Mouse (Mus musculus) megakaryocyte, embryonic 14.5 days (primary cell): ENCODE results near the gene Krtap5-3. TPM values are rescaled to one million over a fixed set of nuclear protein-coding genes. Genes with fewer than 3 reads are reported as not detected.
"Not testable (repeated sequence)": the region's sequence is repeated elsewhere in the genome, so short reads cannot be mapped to it uniquely, and the experiment has no call there.

Source experiments
- H3K27me3 ChIP-seq: replicated peaks from 2 replicates; pipeline ENCODE3; 2012; ENCODE audit warnings: inconsistent platforms
- H3K36me3 ChIP-seq: replicated peaks from 2 replicates; pipeline ENCODE3; 2012; ENCODE audit warnings: low read length, inconsistent platforms, mixed read lengths
- H3K4me1 ChIP-seq: 2 replicates; pipeline ENCODE4 v1.6.1; 2012; ENCODE audit warnings: inconsistent platforms
- H3K4me3 ChIP-seq: replicated peaks from 2 replicates; pipeline ENCODE3; 2012; ENCODE audit warnings: moderate library complexity, mild to moderate bottlenecking, inconsistent platforms
- H3K9me3 ChIP-seq: 2 replicates; pipeline ENCODE4 v1.6.1; 2012; ENCODE audit warnings: inconsistent platforms
- FLI1 ChIP-seq: IDR thresholded peaks from 2 replicates; pipeline ENCODE4 v1.6.1; 2012; ENCODE audit warnings: low read length, inconsistent platforms, mixed read lengths
- GATA1 ChIP-seq: IDR thresholded peaks from 3 replicates; pipeline ENCODE4 v1.6.1; 2012; ENCODE audit warnings: mixed read lengths, low read length, inconsistent platforms, borderline replicate concordance
- polyA plus RNA-seq: library from polyadenylated mRNA; stranded (reverse); fragments of >175 nt; gene quantifications from 2 replicates; pipeline ENCODE4 v1.2.3, GENCODE M21; 2012; ENCODE audit warnings: low replicate concordance; ENCODE audit not compliant: insufficient read depth

Gene Krtap5-3
- polyA plus RNA-seq, 1 experiment, result not detected

- Histone ChIP-seq H3K27me3 (peaks cover 25% of the 10 kb centered on the region), H3K36me3 (no peaks in the 10 kb centered on the region), H3K9me3 (peaks cover 11% of the 10 kb centered on the region; the same call in 1 of the 2 replicates), H3K4me3 (no peak within 1 kb of the TSS), H3K4me1 (no peaks in the 10 kb centered on the region)
- TF ChIP-seq GATA1, result no peak
- no peak for TF ChIP-seq FLI1
Observed at GRCm38 (mm10) chr7:142190289-142190688, 10.9 kb upstream of the Krtap5-3 start, which contains the start of gene Gm10153. Gene Gm10153, minus strand, starts transcription at chr7:142190389.

DNA sequence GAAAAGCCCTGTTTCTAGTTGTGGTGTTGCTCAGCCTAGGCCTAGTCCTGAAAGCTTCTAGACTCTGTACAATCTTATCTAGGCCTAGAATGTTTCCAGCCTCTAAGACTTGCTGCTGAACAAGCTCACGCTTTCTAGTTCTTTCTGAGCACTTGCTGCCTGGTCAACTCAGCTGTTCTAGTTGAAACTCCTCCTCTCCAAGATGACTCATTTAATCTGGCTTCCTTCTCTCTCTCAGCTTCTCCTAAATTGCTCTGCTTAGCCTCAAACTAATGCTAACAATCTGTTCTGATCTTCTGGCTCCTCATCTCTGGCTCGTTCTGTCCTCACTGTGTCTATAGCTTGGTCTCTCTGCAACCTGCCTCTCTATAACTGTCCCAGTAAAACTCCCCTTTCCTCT lies 2.4 kb upstream of the Krtap5-3 start:
- no peaks in the 10 kb centered on the region for H3K36me3 ChIP-seq

GRCm38 (mm10) chr7:142205488-142205887 lies 4.3 kb downstream of the Krtap5-3 start:
- Histone ChIP-seq H3K27me3 (peaks cover 39% of the 10 kb centered on the region), H3K4me3 (no peak overlapping the region), H3K36me3 (no peaks in the 10 kb centered on the region), H3K9me3 (peaks cover 11% of the 10 kb centered on the region), H3K4me1 (no peaks in the 10 kb centered on the region)
- no peak for TF ChIP-seq FLI1
- no peak for TF ChIP-seq GATA1

More for the DNA sequence above, 2.4 kb upstream of the Krtap5-3 start:
- Histone ChIP-seq H3K9me3 (peaks cover 32% of the 10 kb centered on the region), H3K4me1 (no peaks in the 10 kb centered on the region), H3K4me3 (no peak overlapping the region), H3K27me3 (peaks cover 23% of the 10 kb centered on the region)
- TF ChIP-seq GATA1 (no peak), FLI1 (no peak)

DNA sequence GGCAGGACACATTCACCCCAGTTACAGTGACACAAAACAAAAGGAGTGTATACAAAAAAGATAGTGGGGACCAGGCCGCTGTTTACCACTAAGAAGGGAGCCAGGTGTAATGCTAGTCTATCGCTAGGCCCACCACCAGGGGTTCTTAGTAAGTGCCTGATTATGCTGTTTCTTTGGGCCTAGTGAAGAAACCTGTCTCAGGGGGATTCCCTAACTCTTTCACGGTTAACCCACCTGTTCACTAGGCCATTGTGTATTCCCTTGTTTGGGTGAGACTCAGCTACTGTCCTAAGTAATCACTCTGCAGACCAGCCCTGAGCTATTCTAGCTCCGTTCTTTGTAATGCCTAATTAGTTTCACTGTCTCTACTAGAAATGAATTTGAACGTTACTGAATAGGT lies 5.7 kb downstream of the Krtap5-3 start:
- not testable (repeated sequence) for H3K4me3 ChIP-seq, H3K4me1 ChIP-seq, H3K9me3 ChIP-seq, H3K36me3 ChIP-seq
- H3K27me3 ChIP-seq, result peaks cover 38% of the 10 kb centered on the region

DNA sequence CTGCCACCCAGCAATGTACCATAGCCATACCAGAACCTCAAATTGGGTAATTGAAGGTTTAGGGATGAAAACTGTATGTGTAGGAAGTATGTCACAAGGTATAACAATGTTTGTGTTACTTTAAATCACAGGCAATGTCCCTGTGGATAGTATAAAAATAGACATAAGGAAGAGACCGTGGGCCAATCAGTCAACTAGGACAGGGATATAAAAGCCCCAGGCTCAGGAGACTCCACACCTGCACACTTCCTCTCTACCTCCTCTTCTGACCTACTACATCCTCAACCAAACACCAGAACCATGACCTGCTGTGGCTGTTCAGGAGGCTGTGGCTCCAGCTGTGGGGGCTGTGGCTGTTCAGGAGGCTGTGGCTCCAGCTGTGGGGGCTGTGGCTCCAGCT lies 10.4 kb downstream of the Krtap5-3 start, which contains the start of gene Gm7579:
Gene Gm7579 (plus strand): TSS at position 301 of the 400 bp plus-strand sequence.
- TF ChIP-seq GATA1, result no peak
- no peak for TF ChIP-seq FLI1
- H3K27me3 ChIP-seq, result peaks cover 34% of the 10 kb centered on the region

GRCm38 (mm10) chr7:142212136-142212535 lies 11.0 kb downstream of the Krtap5-3 start:
- H3K27me3 ChIP-seq, result peaks cover 34% of the 10 kb centered on the region
- not testable (repeated sequence) for H3K4me1 ChIP-seq, H3K9me3 ChIP-seq, H3K4me3 ChIP-seq, H3K36me3 ChIP-seq

More for the DNA sequence above, 10.4 kb downstream of the Krtap5-3 start, which contains the start of gene Gm7579:
- Histone ChIP-seq H3K9me3 (no peaks in the 10 kb centered on the region), H3K4me1 (no peaks in the 10 kb centered on the region), H3K36me3 (no peaks in the 10 kb centered on the region), H3K4me3 (no peak within 1 kb of the TSS)

DNA sequence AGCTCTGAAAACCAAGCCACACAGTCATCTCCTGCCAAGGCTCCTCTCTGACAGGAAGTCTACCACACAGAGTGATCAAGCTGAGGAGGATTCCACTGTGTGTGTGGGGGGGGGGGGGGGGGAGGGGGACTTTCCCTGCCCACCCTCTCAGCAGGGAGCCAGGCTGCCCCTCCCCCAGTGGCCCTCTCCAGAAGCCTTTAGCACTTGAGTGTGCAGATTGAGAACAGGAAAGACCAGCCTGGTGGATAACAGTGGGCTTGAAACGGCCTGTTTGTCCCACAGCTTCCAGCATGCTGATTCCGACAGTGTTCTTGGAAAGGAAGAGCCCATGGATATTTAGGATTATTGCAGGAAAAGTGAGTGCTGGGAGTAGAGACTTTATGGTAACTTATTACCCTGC lies 23.4 kb downstream of the Krtap5-3 start:
- no peaks in the 10 kb centered on the region for H3K36me3 ChIP-seq
- TF ChIP-seq GATA1 (no peak), FLI1 (no peak)
- H3K4me3 ChIP-seq, result no peak overlapping the region
- H3K27me3 ChIP-seq, result peaks cover 24% of the 10 kb centered on the region
- H3K4me1 ChIP-seq, result no peaks in the 10 kb centered on the region
- peaks cover 29% of the 10 kb centered on the region for H3K9me3 ChIP-seq

DNA sequence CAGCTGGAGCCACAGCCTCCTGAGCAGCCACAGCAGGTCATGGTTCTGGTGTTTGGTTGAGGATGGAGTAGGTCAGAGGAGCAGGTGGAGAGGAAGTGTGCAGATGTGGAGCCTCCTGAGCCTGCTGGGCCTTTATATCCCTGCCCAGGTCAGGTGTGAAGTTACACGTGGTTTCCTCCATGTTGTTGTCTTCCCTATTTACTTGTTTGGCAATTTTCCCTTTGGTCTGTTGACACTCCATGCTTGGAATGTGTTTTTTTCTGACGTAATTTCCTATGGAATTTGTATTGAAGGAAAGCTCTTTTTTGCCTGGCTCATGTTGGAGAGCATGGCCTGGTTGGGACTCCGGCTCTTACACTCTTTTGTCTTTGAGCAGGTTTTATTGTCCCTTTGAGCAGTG lies 28.7 kb downstream of the Krtap5-3 start, which contains the start of gene Krtap5-5:
Gene Krtap5-5 (minus strand): TSS at position 101 of the 400 bp plus-strand sequence.
- not testable (repeated sequence) for H3K9me3 ChIP-seq, H3K4me3 ChIP-seq, H3K4me1 ChIP-seq, H3K36me3 ChIP-seq
- H3K27me3 ChIP-seq, result peaks cover 26% of the 10 kb centered on the region

DNA sequence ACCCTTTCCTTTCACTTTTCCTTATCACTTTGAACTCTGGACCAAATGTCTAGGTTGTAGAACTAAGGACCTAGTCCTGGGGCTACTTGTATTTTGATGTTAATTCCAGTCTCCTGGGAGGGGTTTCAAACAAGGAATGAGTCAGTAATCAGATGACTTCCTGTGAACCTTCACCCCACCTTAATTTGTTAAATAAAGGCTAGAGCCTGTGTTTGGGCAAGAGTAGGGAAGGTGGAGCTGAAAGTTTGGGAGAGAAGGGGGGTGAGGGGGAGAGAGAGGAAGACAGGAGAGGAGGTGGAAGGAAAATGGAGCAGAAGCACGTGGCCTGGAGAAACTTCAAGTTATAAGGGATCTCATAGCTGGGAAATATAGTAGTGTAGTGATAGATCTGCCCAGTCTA lies 30.4 kb downstream of the Krtap5-3 start:
- Histone ChIP-seq H3K4me1 (no peaks in the 10 kb centered on the region), H3K4me3 (no peak overlapping the region), H3K36me3 (no peaks in the 10 kb centered on the region), H3K27me3 (peaks cover 24% of the 10 kb centered on the region), H3K9me3 (peaks cover 26% of the 10 kb centered on the region)
- TF ChIP-seq GATA1 (no peak), FLI1 (no peak)

DNA sequence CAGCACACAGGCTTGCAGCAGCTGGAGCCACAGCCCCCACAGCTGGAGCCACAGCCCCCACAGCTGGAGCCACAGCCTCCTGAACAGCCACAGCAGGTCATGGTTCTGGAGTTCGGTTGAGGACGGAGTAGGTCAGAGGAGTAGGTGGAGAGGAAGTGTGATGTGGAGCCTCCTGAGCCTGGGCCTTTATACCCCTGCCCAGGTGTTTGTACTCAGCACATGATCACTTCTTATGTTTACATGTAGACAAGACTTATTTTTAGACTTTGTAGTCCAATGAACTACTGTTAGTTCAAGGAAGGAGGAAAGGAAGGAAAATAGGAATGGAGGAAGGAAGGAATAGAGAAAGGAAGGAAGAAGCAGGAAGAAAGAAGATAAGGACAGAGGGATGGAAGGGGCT lies 39.8 kb downstream of the Krtap5-3 start, which contains the start of gene Gm40460:
Gene Gm40460 (minus strand): TSS at position 101 of the 400 bp plus-strand sequence.
- peaks cover 47% of the 10 kb centered on the region for H3K27me3 ChIP-seq
- no peaks in the 10 kb centered on the region for H3K36me3 ChIP-seq
- H3K4me3 ChIP-seq, result no peak within 1 kb of the TSS
- TF ChIP-seq GATA1, result no peak
- peaks cover 22% of the 10 kb centered on the region for H3K9me3 ChIP-seq
- H3K4me1 ChIP-seq, result no peaks in the 10 kb centered on the region

DNA sequence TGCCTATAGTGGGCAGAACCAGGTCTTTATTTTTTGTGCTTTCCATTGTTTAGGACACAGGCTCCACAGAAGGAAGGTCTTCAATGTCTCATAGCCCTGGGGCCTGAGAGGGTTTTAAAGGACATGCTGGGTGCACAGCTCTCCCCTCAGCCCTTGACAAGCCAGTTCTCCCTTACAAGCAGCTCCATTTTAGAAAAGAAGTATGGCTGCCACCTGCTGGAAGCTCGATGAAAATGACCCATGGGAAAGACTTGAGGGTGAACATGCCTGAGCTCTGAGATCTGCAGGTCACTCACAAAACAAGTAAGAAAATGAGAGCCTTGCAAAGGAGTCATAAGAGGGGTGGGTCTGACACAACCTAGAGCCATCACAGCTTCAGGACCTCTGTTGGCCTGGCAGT lies 48.7 kb downstream of the Krtap5-3 start:
- Histone ChIP-seq H3K9me3 (no peaks in the 10 kb centered on the region), H3K4me3 (no peak overlapping the region), H3K4me1 (peaks cover 21% of the 10 kb centered on the region), H3K27me3 (peaks cover 48% of the 10 kb centered on the region), H3K36me3 (no peaks in the 10 kb centered on the region)
- no peak for TF ChIP-seq GATA1

Other genes with a start within 250 kb of the Krtap5-3 start
- 69.4 and 73.5 TPM in 2 replicates for gene Mob2, start 140.3 kb upstream of the Krtap5-3 start, polyA plus RNA-seq
- 0.07 and 3.6 TPM in 2 replicates for gene Dusp8, start 105.5 kb upstream of the Krtap5-3 start, polyA plus RNA-seq
- gene Gm45618, start 80.6 kb upstream of the Krtap5-3 start, polyA plus RNA-seq, result not detected in 2 replicates
- not detected in 2 replicates for gene Gm39115, start 65.3 kb upstream of the Krtap5-3 start, polyA plus RNA-seq
- gene Gm45337, start 56.8 kb upstream of the Krtap5-3 start, polyA plus RNA-seq, result not detected in 2 replicates
- not detected in 2 replicates for gene Gm29735, start 44.3 kb upstream of the Krtap5-3 start, polyA plus RNA-seq
- gene Gm4553, start 35.6 kb upstream of the Krtap5-3 start, polyA plus RNA-seq, result not detected in 2 replicates
- not detected in 2 replicates for gene Krtap5-2, start 25.4 kb upstream of the Krtap5-3 start, polyA plus RNA-seq
- not detected in 2 replicates for gene Gm10153, start 11.0 kb upstream of the Krtap5-3 start, polyA plus RNA-seq
- gene Gm7579, start 10.5 kb downstream of the Krtap5-3 start, polyA plus RNA-seq, result not detected in 2 replicates
- gene Krtap5-5, start 28.6 kb downstream of the Krtap5-3 start, polyA plus RNA-seq, result not detected in 2 replicates
- not detected in 2 replicates for gene Gm40460, start 39.7 kb downstream of the Krtap5-3 start, polyA plus RNA-seq
- gene Gm2431, start 57.0 kb downstream of the Krtap5-3 start, polyA plus RNA-seq, result not detected in 2 replicates
- gene Gm4559, start 73.0 kb downstream of the Krtap5-3 start, polyA plus RNA-seq, result not detected in 2 replicates
- gene Krtap5-1, start 95.8 kb downstream of the Krtap5-3 start, polyA plus RNA-seq, result not detected in 2 replicates
- gene Krtap5-4, start 102.2 kb downstream of the Krtap5-3 start, polyA plus RNA-seq, result not detected in 2 replicates
- gene Ifitm10, start 172.4 kb downstream of the Krtap5-3 start, polyA plus RNA-seq, result 3.4 and 19.5 TPM in 2 replicates
- 14.0 and 303 TPM in 2 replicates for gene Gm49369, start 181.3 kb downstream of the Krtap5-3 start, polyA plus RNA-seq
- gene Ctsd, start 186.7 kb downstream of the Krtap5-3 start, polyA plus RNA-seq, result 432 and 816 TPM in 2 replicates
- gene Syt8, start 233.5 kb downstream of the Krtap5-3 start, polyA plus RNA-seq, result 3.4 TPM in 1 of 2 replicates, not detected in the other
- 3.4 TPM in 1 of 2 replicates, not detected in the other for gene Tnni2, start 240.4 kb downstream of the Krtap5-3 start, polyA plus RNA-seq